Mouse (Mus musculus) megakaryocyte, embryonic 14.5 days (primary cell): ENCODE data around the gene Gtf2ird1.

Source experiments
- FLI1 ChIP-seq: IDR thresholded peaks from 2 replicates; pipeline ENCODE4 v1.6.1; 2012; ENCODE audit warnings: low read length, inconsistent platforms, mixed read lengths
- GATA1 ChIP-seq: IDR thresholded peaks from 3 replicates; pipeline ENCODE4 v1.6.1; 2012; ENCODE audit warnings: mixed read lengths, low read length, inconsistent platforms, borderline replicate concordance

GRCm38 (mm10) chr5:134495796-134496195 lies 39.3 kb upstream of the Gtf2ird1 start:
- TF ChIP-seq FLI1 (no peak), GATA1 (no peak)
